21 mouse cellular contexts compared by ENCODE assay signal in the genomic region with DNA sequence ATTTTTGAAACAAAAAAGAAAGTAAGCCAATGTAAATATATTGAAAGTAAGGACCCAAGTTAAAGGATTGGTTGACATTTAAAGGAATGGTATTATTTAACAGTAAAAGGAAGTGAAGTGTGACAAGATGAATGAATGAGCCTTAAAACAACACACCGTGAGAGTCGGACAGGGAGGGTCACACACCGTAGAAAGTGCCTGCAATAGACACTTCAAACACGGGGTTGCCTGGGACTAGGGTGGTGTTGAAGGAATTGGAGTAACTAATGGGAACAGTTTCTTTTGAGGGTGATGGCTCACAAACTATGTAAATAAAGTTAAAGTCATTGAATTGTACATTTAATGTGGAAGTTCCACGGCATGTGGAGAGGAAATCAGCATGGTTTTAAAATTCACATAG. TPM values are rescaled to one million over a fixed set of nuclear protein-coding genes. Genes with fewer than 3 reads are reported as not detected.
A peak's percentile ranks its signal among the peaks of the same experiment; 100 is the strongest.
DNase-seq lines count a peak whose midpoint lies in the region; ATAC-seq and TF ChIP-seq lines count a peak whose summit lies in the region.
"Had no signal": no experiment of that assay in that cellular context is flagged by ENCODE, and none has a peak within 500 bp of the region (broad histone marks: within the 10 kb centered on the region; RNA-seq: fewer than 3 reads in every experiment).

No protein-coding gene starts in this region.

- TF ChIP-seq CTCF in stomach, postnatal 0 days (IDR thresholded peaks at IDR 0.05; ENCODE audit: low read depth) = no peak

- 19% methylated on average over 5 of the region's 5 CpGs for WGBS in stomach, embryonic 14.5 days
- 19% methylated on average over 5 of the region's 5 CpGs for WGBS in stomach, postnatal 0 days
- WGBS in stomach, embryonic 16.5 days = 21% methylated on average over 5 of the region's 5 CpGs

- H3K9ac ChIP-seq in stomach, embryonic 14.5 days (replicated peaks; ENCODE audit: low read depth, low read length) = no peak overlapping the region
- H3K9ac ChIP-seq in stomach, postnatal 0 days (ENCODE audit: low read length) = no peak overlapping the region
- H3K9ac ChIP-seq in stomach, embryonic 16.5 days (ENCODE audit: low read length) = no peak overlapping the region
- H3K9ac ChIP-seq: forebrain, embryonic 13.5 days; hindbrain, embryonic 12.5 days; hindbrain, embryonic 15.5 days had no signal

- TF ChIP-seq EP300 in stomach, postnatal 0 days (optimal IDR thresholded peaks at IDR 0.05) = no peak

- peak; percentile 79; the same call in 1 of the 2 replicates for ATAC-seq in stomach, embryonic 14.5 days (ENCODE audit: insufficient number of reproducible peaks, insufficient read depth, low FRiP score, low read depth)
- ATAC-seq in stomach, postnatal 0 days (ENCODE audit: low FRiP score, low TSS enrichment) = no peak
- peak; percentile 77 for ATAC-seq in stomach, embryonic 16.5 days (ENCODE audit: insufficient read depth, low FRiP score)
- ATAC-seq: CD4-positive, CD25-positive, alpha-beta regulatory T cell, adult 4 months; forebrain, embryonic 13.5 days; forebrain, embryonic 16.5 days had no signal

- no peaks in the 10 kb centered on the region for H3K9me3 ChIP-seq in stomach, embryonic 14.5 days (ENCODE audit: control insufficient read depth, low read depth, low read length)
- H3K9me3 ChIP-seq in stomach, postnatal 0 days (ENCODE audit: control insufficient read depth, low read length) = no peaks in the 10 kb centered on the region
- no peaks in the 10 kb centered on the region for H3K9me3 ChIP-seq in stomach, embryonic 16.5 days (replicated peaks; ENCODE audit: control insufficient read depth, low read length)
- H3K9me3 ChIP-seq: forebrain, embryonic 10.5 days; forebrain, embryonic 13.5 days; hindbrain, embryonic 12.5 days; hindbrain, embryonic 15.5 days had no signal

- H3K4me3 ChIP-seq in stomach, embryonic 14.5 days (ENCODE audit: low read depth, low read length) = no peak overlapping the region
- H3K4me3 ChIP-seq in stomach, postnatal 0 days (ENCODE audit: low read depth, low read length) = no peak overlapping the region
- H3K4me3 ChIP-seq in stomach, embryonic 16.5 days (replicated peaks; ENCODE audit: low read length) = no peak overlapping the region
- H3K4me3 ChIP-seq: forebrain, embryonic 10.5 days; forebrain, embryonic 13.5 days; heart, adult 2 months; hindbrain, embryonic 12.5 days; hindbrain, embryonic 15.5 days had no signal

- H3K27ac ChIP-seq in stomach, embryonic 14.5 days (ENCODE audit: low read length) = no peak overlapping the region
- no peak overlapping the region for H3K27ac ChIP-seq in stomach, postnatal 0 days (replicated peaks)
- no peak overlapping the region for H3K27ac ChIP-seq in stomach, embryonic 16.5 days (ENCODE audit: low read length)
- H3K27ac ChIP-seq: forebrain, embryonic 10.5 days; forebrain, embryonic 13.5 days; heart, adult 2 months; hindbrain, embryonic 12.5 days; hindbrain, embryonic 15.5 days had no signal

- no peak overlapping the region for H3K4me2 ChIP-seq in stomach, embryonic 14.5 days (replicated peaks; ENCODE audit: low read depth, low read length)
- no peak overlapping the region for H3K4me2 ChIP-seq in stomach, postnatal 0 days (replicated peaks; ENCODE audit: low read depth)
- H3K4me2 ChIP-seq in stomach, embryonic 16.5 days (ENCODE audit: low read depth, low read length) = no peak overlapping the region
- H3K4me2 ChIP-seq: forebrain, embryonic 13.5 days; heart, embryonic 11.5 days; hindbrain, embryonic 12.5 days; hindbrain, embryonic 15.5 days had no signal

- H3K4me1 ChIP-seq in stomach, embryonic 14.5 days (ENCODE audit: control insufficient read depth, insufficient read depth, low read length) = no peaks in the 10 kb centered on the region
- no peaks in the 10 kb centered on the region for H3K4me1 ChIP-seq in stomach, postnatal 0 days (replicated peaks; ENCODE audit: control insufficient read depth, insufficient read depth)
- no peaks in the 10 kb centered on the region for H3K4me1 ChIP-seq in stomach, embryonic 16.5 days (ENCODE audit: control insufficient read depth, insufficient read depth, low read length)
- H3K4me1 ChIP-seq: forebrain, embryonic 10.5 days; forebrain, embryonic 13.5 days; hindbrain, embryonic 12.5 days; hindbrain, embryonic 15.5 days had no signal

- H3K27me3 ChIP-seq in stomach, embryonic 14.5 days (ENCODE audit: control insufficient read depth, insufficient read depth, low read length) = no peaks in the 10 kb centered on the region
- no peaks in the 10 kb centered on the region for H3K27me3 ChIP-seq in stomach, postnatal 0 days (ENCODE audit: control insufficient read depth, insufficient read depth, low read length)
- no peaks in the 10 kb centered on the region for H3K27me3 ChIP-seq in stomach, embryonic 16.5 days (ENCODE audit: control insufficient read depth, insufficient read depth, low read length)
- H3K27me3 ChIP-seq: forebrain, embryonic 13.5 days; hindbrain, embryonic 12.5 days; hindbrain, embryonic 15.5 days had no signal

- H3K36me3 ChIP-seq in stomach, embryonic 14.5 days (ENCODE audit: control insufficient read depth, insufficient read depth, low read length) = no peaks in the 10 kb centered on the region; the same call in none of the 2 replicates
- peaks cover 7% of the 10 kb centered on the region; the same call in 1 of the 2 replicates for H3K36me3 ChIP-seq in stomach, postnatal 0 days (ENCODE audit: control insufficient read depth, insufficient read depth, low read length)
- peaks cover 6% of the 10 kb centered on the region; the same call in 1 of the 2 replicates for H3K36me3 ChIP-seq in stomach, embryonic 16.5 days (ENCODE audit: control insufficient read depth, insufficient read depth, low read length)

- DNase-seq in heart, adult 11 months = peak; percentile 61
- DNase-seq in heart, adult 9 months (ENCODE audit: low spot score in 2 of 2) = no peak
- no peak for DNase-seq in stomach, postnatal 0 days (ENCODE audit: low spot score)
- no peak for DNase-seq in retina, embryonic 14.5 days (ENCODE audit: low spot score)
- DNase-seq: adrenal gland, adult 2 months; adrenal gland, postnatal 14 days; cerebellum, adult 11 months; cerebellum, adult 2 months; cerebellum, adult 9-11 months; cerebellum, postnatal 25 days; gastrocnemius, postnatal 25 days; heart, adult 2 months had no signal

RNA-seq across cellular contexts. Expression of a gene that starts 47.7 kb away (rescaled TPM):
- polyA plus RNA-seq in stomach, embryonic 14.5 days (2014; fragmentation: Nextera tagmentation; extraction: Ambion mirVana) = 441 and 450 TPM in 2 replicates
- 315 and 330 TPM in 2 replicates for polyA plus RNA-seq in stomach, postnatal 0 days (2015; fragmentation: Nextera tagmentation; extraction: Ambion mirVana)
- polyA plus RNA-seq in stomach, embryonic 16.5 days (2015; fragmentation: Nextera tagmentation; extraction: Ambion mirVana) = 324 and 325 TPM in 2 replicates
